Mouse (Mus musculus): ENCODE measurements at regions not wholly inside any gene's neighbourhood (a gene's known extent, or its start where the extent isn't known, plus 50 kb on each side); places are given as distances from the start of the nearest gene placed in this dataset. TPM values are rescaled to one million over a fixed set of nuclear protein-coding genes. Genes with fewer than 3 reads are reported as not detected.

DNA sequence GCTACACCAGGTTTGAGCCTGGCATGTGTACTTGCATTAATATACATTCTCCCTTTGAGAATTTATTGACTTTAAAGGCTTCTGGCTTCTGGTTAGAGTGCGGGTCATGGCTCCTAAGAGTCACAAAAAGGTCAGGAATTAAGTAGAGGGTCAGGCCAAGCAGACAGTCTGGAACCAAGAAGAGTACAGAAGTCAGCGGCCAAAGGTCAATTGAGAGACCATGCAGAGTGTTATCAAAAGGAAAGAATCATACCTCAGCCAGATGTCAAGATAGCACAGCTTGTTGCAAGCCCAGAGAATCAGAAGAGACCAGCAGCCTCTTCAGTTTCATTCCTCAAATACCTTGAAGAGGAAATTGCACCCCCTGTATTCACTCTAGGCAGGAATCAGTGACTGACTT lies 263.0 kb downstream of the Nr4a2 start:
- Histone ChIP-seq H3K27ac (no peak overlapping the region), H3K4me3 (no peak overlapping the region), H3K36me3 (no peaks in the 10 kb centered on the region), H3K9me3 (no peaks in the 10 kb centered on the region), H3K9ac (no peak overlapping the region), H3K27me3 (no peaks in the 10 kb centered on the region), H3K4me2 (no peak overlapping the region), H3K4me1 (replicated peaks) (no peaks in the 10 kb centered on the region)
- 40% methylated on average over 2 of the region's 2 CpGs for WGBS
- ATAC-seq (ENCODE audit: low FRiP score): no peak

DNA sequence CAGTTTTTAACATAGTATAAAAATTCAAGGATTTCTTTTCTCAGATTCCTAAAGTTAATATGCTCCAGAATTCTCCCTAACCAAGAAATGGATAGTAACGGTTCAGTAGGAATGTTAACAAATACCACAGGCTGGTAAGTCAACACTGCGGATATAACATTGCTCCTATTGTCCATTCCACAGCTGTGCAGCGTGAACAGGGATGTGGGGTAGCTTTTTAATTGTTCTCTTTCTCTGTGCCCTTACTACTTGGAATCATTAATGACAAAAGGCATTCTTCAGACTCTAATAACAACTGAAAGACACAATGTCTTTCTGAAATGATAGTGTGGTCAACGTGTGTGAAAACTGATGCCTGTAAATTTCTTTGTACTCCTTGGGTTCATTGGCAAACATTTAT lies 303.3 kb downstream of the Nr4a2 start:
- Histone ChIP-seq H3K9ac (no peak overlapping the region), H3K27ac (no peak overlapping the region), H3K4me3 (no peak overlapping the region), H3K4me2 (no peak overlapping the region), H3K36me3 (no peaks in the 10 kb centered on the region), H3K27me3 (no peaks in the 10 kb centered on the region), H3K9me3 (no peaks in the 10 kb centered on the region), H3K4me1 (replicated peaks) (no peaks in the 10 kb centered on the region)
- no peak for ATAC-seq (ENCODE audit: low FRiP score)
- 26% methylated on average over 4 of the region's 4 CpGs for WGBS

- Histone ChIP-seq H3K4me1 (replicated peaks) (no peaks in the 10 kb centered on the region), H3K4me2 (no peak overlapping the region), H3K36me3 (no peaks in the 10 kb centered on the region), H3K9ac (no peak overlapping the region), H3K4me3 (no peak overlapping the region), H3K9me3 (no peaks in the 10 kb centered on the region), H3K27ac (no peak overlapping the region), H3K27me3 (no peaks in the 10 kb centered on the region)
- no peak for ATAC-seq (ENCODE audit: low FRiP score)
- 82% methylated on average over 2 of the region's 2 CpGs for WGBS
Measured at GRCm38 (mm10) chr2:56784808-56785207, 339.0 kb downstream of the Nr4a2 start.

Small RNA genes lying in the stretch of these regions (microRNA-seq; reads per million reads assigned to microRNA genes)
- gene Mir195b: not detected
